Comparison of ENCODE assay signal across 27 mouse cellular contexts in the genomic region with DNA sequence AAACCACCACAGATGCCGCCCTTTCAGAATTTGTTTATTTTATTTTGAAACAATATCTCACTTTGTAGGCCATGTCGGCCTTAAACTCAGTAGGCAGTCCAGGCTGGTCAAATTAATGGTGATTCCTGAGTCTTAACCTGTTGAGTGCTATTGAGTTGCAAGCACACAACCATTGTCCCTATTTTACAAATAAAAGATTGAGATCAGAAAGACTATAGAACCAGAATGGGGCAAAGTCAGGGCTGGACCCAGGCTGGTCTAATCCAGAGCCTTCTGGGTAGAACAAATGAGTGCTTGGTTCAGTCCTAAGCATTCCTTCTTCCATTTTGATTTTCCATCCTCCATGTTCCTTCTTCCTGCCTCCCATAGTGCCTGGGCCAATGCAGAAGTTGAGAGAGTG. TPM values are rescaled to one million over a fixed set of nuclear protein-coding genes. Genes with fewer than 3 reads are reported as not detected.
DNase-seq lines count a peak whose midpoint lies in the region; ATAC-seq and TF ChIP-seq lines count a peak whose summit lies in the region.
"Had no signal": no experiment of that assay in that cellular context is flagged by ENCODE, and none has a peak within 500 bp of the region (broad histone marks: within the 10 kb centered on the region; RNA-seq: fewer than 3 reads in every experiment).

No protein-coding gene starts in this region.

- 0 out of 2 replicates have a peak, but pooled peaks have one; percentile 25 for ATAC-seq in kidney, embryonic 15.5 days (replicated peaks; ENCODE audit: low FRiP score)
- no peak for ATAC-seq in forebrain, embryonic 15.5 days (replicated peaks)
- ATAC-seq: intestine, embryonic 16.5 days had no signal

- 81% methylated on average over 2 of the region's 2 CpGs for WGBS in kidney, embryonic 15.5 days
- WGBS in kidney, adult 2 months = 93% methylated on average over 2 of the region's 2 CpGs
- WGBS in forebrain, embryonic 15.5 days = 83% methylated on average over 2 of the region's 2 CpGs

- H3K9ac ChIP-seq in kidney, embryonic 15.5 days = no peak overlapping the region
- no peak overlapping the region for H3K9ac ChIP-seq in forebrain, embryonic 15.5 days (replicated peaks)
- H3K9ac ChIP-seq: embryonic facial prominence, embryonic 12.5 days; embryonic facial prominence, embryonic 15.5 days; heart, embryonic 12.5 days; heart, embryonic 15.5 days; hindbrain, embryonic 14.5 days had no signal

- H3K36me3 ChIP-seq in kidney, embryonic 15.5 days = no peaks in the 10 kb centered on the region
- H3K36me3 ChIP-seq in kidney, adult 2 months (ENCODE audit: control insufficient read depth, insufficient read depth, low read length) = no peaks in the 10 kb centered on the region
- H3K36me3 ChIP-seq in forebrain, embryonic 15.5 days = no peaks in the 10 kb centered on the region
- H3K36me3 ChIP-seq: embryonic facial prominence, embryonic 12.5 days; embryonic facial prominence, embryonic 15.5 days; hindbrain, embryonic 10.5 days had no signal

- no peak overlapping the region for H3K27ac ChIP-seq in kidney, embryonic 15.5 days
- H3K27ac ChIP-seq in kidney, adult 2 months (ENCODE audit: insufficient read depth, low read depth, low read length) = no peak overlapping the region
- no peak overlapping the region for H3K27ac ChIP-seq in forebrain, embryonic 15.5 days (replicated peaks)
- H3K27ac ChIP-seq: embryonic facial prominence, embryonic 12.5 days; embryonic facial prominence, embryonic 15.5 days; heart, embryonic 15.5 days; hindbrain, embryonic 10.5 days; hindbrain, embryonic 14.5 days; hindbrain, postnatal 0 days had no signal

- H3K4me1 ChIP-seq in kidney, embryonic 15.5 days = no peaks in the 10 kb centered on the region
- peaks cover 5% of the 10 kb centered on the region; the same call in 1 of the 2 replicates for H3K4me1 ChIP-seq in kidney, adult 2 months (ENCODE audit: control insufficient read depth, insufficient read depth, low read length)
- no peaks in the 10 kb centered on the region for H3K4me1 ChIP-seq in forebrain, embryonic 15.5 days
- H3K4me1 ChIP-seq: embryonic facial prominence, embryonic 12.5 days; embryonic facial prominence, embryonic 15.5 days had no signal

- TF ChIP-seq POLR2A in kidney, adult 2 months (IDR thresholded peaks at IDR 0.05; ENCODE audit: low read depth, low read length) = no peak

- H3K27me3 ChIP-seq in kidney, embryonic 15.5 days = no peaks in the 10 kb centered on the region
- no peaks in the 10 kb centered on the region for H3K27me3 ChIP-seq in kidney, adult 2 months (replicated peaks; ENCODE audit: control insufficient read depth, insufficient read depth, low read length)
- H3K27me3 ChIP-seq in forebrain, embryonic 15.5 days = no peaks in the 10 kb centered on the region
- H3K27me3 ChIP-seq: CH12.LX; embryonic facial prominence, embryonic 12.5 days; embryonic facial prominence, embryonic 15.5 days; heart, embryonic 12.5 days; heart, embryonic 15.5 days had no signal

- no peaks in the 10 kb centered on the region for H3K9me3 ChIP-seq in kidney, embryonic 15.5 days (replicated peaks)
- no peaks in the 10 kb centered on the region for H3K9me3 ChIP-seq in forebrain, embryonic 15.5 days
- H3K9me3 ChIP-seq: embryonic facial prominence, embryonic 12.5 days; embryonic facial prominence, embryonic 15.5 days; heart, embryonic 12.5 days; heart, embryonic 15.5 days; hindbrain, embryonic 10.5 days had no signal

- TF ChIP-seq CTCF in kidney, adult 2 months (conservative IDR thresholded peaks at IDR 0.05; ENCODE audit: insufficient read depth, insufficient read length, low read depth, low read length) = no peak

- DNase-seq in kidney, adult 2 months = no peak
- DNase-seq in ES-CJ7 (ENCODE audit: low read depth, low spot score) (peak; percentile 59), R1 (ENCODE audit: low read depth, low spot score) (peak; percentile 18)
- no peak for DNase-seq in adrenal gland, postnatal 25 days
- DNase-seq: adrenal gland, adult 2 months; adrenal gland, postnatal 14 days; B cell, adult 2 months; cerebellum, adult 11 months; cerebellum, adult 2 months; cerebellum, adult 9-11 months; cerebellum, postnatal 25 days; gastrocnemius, postnatal 25 days; heart, adult 18-20 months; heart, postnatal 10 days; heart, postnatal 36 days; kidney, adult 18-20 months had no signal

- H3K4me3 ChIP-seq in kidney, embryonic 15.5 days (replicated peaks) = no peak overlapping the region
- H3K4me3 ChIP-seq in kidney, adult 2 months (ENCODE audit: insufficient read depth, low read depth, low read length) = no peak overlapping the region
- no peak overlapping the region for H3K4me3 ChIP-seq in forebrain, embryonic 15.5 days
- H3K4me3 ChIP-seq: embryonic facial prominence, embryonic 12.5 days; embryonic facial prominence, embryonic 15.5 days; heart, embryonic 12.5 days; heart, embryonic 15.5 days; hindbrain, embryonic 10.5 days had no signal

- H3K4me2 ChIP-seq in kidney, embryonic 15.5 days = no peak overlapping the region
- no peak overlapping the region for H3K4me2 ChIP-seq in forebrain, embryonic 15.5 days (replicated peaks)
- H3K4me2 ChIP-seq: embryonic facial prominence, embryonic 12.5 days; embryonic facial prominence, embryonic 15.5 days; heart, embryonic 12.5 days; heart, embryonic 15.5 days; hindbrain, embryonic 14.5 days had no signal

RNA-seq across cellular contexts. Expression of a gene that starts 16.9 kb away (rescaled TPM):
- polyA plus RNA-seq in kidney, embryonic 15.5 days (2015; fragmentation: Nextera tagmentation; extraction: Ambion mirVana) = 37.8 and 45.0 TPM in 2 replicates
- 0.86 and 1.3 TPM in 2 replicates for polyA plus RNA-seq in kidney, adult 2 months (2012; rRNA removed)
- polyA plus RNA-seq in forebrain, embryonic 15.5 days (2015; fragmentation: Nextera tagmentation; extraction: Ambion mirVana) = 19.2 and 22.3 TPM in 2 replicates
- 7.0 and 9.1 TPM in 2 replicates for total RNA-seq in adrenal gland, postnatal 25 days (2021)

RNA-seq across cellular contexts. Expression of a gene that starts 17.3 kb away (rescaled TPM):
- polyA plus RNA-seq in kidney, embryonic 15.5 days (2015; fragmentation: Nextera tagmentation; extraction: Ambion mirVana) = 66.8 and 72.0 TPM in 2 replicates
- 82.9 and 84.2 TPM in 2 replicates for polyA plus RNA-seq in kidney, adult 2 months (2012; rRNA removed)
- 36.0 and 42.3 TPM in 2 replicates for polyA plus RNA-seq in forebrain, embryonic 15.5 days (2015; fragmentation: Nextera tagmentation; extraction: Ambion mirVana)
- total RNA-seq in adrenal gland, postnatal 25 days (2021) = 89.3 and 100 TPM in 2 replicates

Comparison
In these comparisons a context has a peak if more than half of its experiments do, and no peak if none do; other contexts are left out.
1. DNase-seq: peak in ES-CJ7 (single experiment) and R1 (single experiment); none in kidney, adult 2 months (single experiment) and adrenal gland, postnatal 25 days (single experiment).